Mouse (Mus musculus): ENCODE results near the gene Prkcb.

Gene Prkcb

GRCm38 (mm10) chr7:122459203-122459965 lies 170.8 kb downstream of the Prkcb start:
- in situ Hi-C loops (cut with MboI, MseI): no loop called here

GRCm38 (mm10) chr7:122460020-122460419 lies 171.5 kb downstream of the Prkcb start:
- in situ Hi-C loops (cut with MboI, MseI): loop anchor here (5.0 to 10.0 kb wide), 2 partner anchors 218 to 465 kb away; no protein-coding TSS in a partner anchor

GRCm38 (mm10) chr7:122465823-122466549 lies 177.4 kb downstream of the Prkcb start:
- in situ Hi-C loops (cut with MboI, MseI): loop anchor here (10.0 kb wide), 1 partner anchor 459 kb away; no protein-coding TSS in a partner anchor

GRCm38 (mm10) chr7:122466722-122467121 lies 178.2 kb downstream of the Prkcb start:
- in situ Hi-C loops (cut with MboI, MseI): loop anchor here (10.0 kb wide), 1 partner anchor 458 kb away; no protein-coding TSS in a partner anchor

GRCm38 (mm10) chr7:122467831-122468230 lies 179.3 kb downstream of the Prkcb start:
- in situ Hi-C loops (cut with MboI, MseI): loop anchor here (10.0 kb wide), 1 partner anchor 457 kb away; no protein-coding TSS in a partner anchor

- in situ Hi-C loops (cut with MboI, MseI): no loop called here
Observed at GRCm38 (mm10) chr7:122470370-122471280, 182.1 kb downstream of the Prkcb start.

DNA sequence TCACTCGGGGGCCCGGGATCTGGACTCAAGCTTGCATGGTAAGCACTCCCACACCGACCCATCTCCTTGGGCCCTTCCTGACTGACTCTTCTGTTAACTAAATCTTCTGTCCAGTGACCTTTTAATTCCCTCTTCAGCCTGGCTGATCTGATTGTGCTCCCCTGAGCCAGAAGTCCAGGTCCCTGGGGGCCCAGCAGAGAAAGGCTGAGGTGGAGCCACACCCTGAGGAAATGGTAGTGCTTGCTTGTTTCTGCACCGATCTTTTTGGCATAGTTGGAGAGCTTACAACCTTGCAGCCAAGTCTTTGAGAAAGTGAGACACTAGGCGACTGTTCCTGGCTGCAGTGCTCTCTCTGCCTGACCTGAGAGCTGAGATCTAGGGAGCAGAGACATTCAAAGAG lies 183.7 kb downstream of the Prkcb start:
- in situ Hi-C loops (cut with MboI, MseI): no loop called here

- in situ Hi-C loops (cut with MboI, MseI): loop anchor here (5.0 kb wide), 1 partner anchor 432 kb away; no protein-coding TSS in a partner anchor
Observed at GRCm38 (mm10) chr7:122475038-122475437, 186.5 kb downstream of the Prkcb start.

- in situ Hi-C loops (cut with MboI, MseI): loop anchor here (5.0 kb wide), 1 partner anchor 431 kb away; no protein-coding TSS in a partner anchor
Observed at GRCm38 (mm10) chr7:122476697-122477096, 188.1 kb downstream of the Prkcb start.

DNA sequence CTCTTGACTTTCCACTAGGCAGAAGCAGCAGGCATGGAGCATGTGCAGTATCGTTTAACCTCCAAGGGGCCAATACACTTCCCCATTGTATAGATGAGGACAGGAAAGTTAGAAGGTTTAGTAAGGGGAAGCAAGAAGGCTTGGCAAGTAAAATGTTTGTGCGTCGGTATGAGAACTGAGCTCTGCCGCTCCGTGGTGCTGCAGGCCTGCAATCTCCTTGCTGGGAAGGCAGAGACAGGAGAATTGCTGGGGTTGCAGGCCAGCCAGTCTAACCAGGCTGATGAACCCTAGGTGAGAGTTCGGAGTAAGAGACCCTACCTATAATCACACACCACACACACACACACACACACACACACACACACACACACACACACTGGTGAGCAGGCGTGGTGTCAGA lies 188.6 kb downstream of the Prkcb start:
- in situ Hi-C loops (cut with MboI, MseI): loop anchor here (5.0 kb wide), 1 partner anchor 430 kb away; no protein-coding TSS in a partner anchor

- in situ Hi-C loops (cut with MboI, MseI): loop anchor here (5.0 kb wide), 1 partner anchor 429 kb away; no protein-coding TSS in a partner anchor
Observed at GRCm38 (mm10) chr7:122477566-122478564, 189.3 kb downstream of the Prkcb start.

GRCm38 (mm10) chr7:122483949-122484348 lies 195.4 kb downstream of the Prkcb start:
- in situ Hi-C loops (cut with MboI, MseI): no loop called here

GRCm38 (mm10) chr7:122487929-122488571 lies 199.5 kb downstream of the Prkcb start:
- in situ Hi-C loops (cut with MboI, MseI): no loop called here

DNA sequence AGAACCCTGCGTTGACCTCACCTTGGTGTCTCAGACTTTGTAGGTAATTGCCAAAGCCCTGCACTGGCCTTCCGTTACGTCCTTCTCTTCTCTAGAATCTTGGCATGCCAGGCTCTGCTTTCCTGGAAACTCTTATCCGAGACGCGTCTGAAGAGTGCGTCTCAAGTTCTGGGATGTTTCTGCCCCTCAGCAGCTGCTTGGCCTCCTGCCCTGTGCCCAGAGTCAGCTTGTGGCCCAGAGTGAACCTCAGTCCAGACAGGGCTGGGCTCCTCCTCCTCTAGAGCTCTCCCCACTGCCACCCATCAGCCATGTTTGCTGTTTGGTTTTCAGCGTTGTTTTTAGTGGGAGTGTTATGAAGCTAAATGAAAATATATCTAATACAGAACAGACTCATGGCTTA lies 203.5 kb downstream of the Prkcb start:
- in situ Hi-C loops (cut with MboI, MseI): no loop called here

GRCm38 (mm10) chr7:122492936-122493335 lies 204.4 kb downstream of the Prkcb start:
- in situ Hi-C loops (cut with MboI, MseI): no loop called here

DNA sequence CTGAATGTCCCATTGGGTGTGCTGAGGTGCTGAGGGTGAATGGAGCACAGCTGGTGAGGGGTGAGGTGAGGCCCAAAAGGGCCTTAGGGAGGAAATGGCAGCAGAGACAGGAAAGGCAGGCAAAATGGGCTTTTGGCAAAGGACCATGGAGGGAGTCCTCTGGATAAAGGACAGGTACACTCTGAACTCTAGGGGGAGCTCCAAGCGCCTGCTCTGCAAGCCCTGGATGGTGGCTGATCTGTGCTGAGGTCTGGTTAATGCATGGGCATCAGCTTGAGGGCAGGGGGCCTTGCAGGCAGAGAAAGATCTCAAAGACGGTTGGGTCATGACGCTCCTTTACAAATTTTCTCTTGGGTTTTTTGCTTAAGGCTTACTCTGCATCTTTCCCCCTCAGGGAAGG lies 205.5 kb downstream of the Prkcb start:
- in situ Hi-C loops (cut with MboI, MseI): no loop called here

- in situ Hi-C loops (cut with MboI, MseI): no loop called here
Observed at GRCm38 (mm10) chr7:122497516-122497915, 209.0 kb downstream of the Prkcb start.

DNA sequence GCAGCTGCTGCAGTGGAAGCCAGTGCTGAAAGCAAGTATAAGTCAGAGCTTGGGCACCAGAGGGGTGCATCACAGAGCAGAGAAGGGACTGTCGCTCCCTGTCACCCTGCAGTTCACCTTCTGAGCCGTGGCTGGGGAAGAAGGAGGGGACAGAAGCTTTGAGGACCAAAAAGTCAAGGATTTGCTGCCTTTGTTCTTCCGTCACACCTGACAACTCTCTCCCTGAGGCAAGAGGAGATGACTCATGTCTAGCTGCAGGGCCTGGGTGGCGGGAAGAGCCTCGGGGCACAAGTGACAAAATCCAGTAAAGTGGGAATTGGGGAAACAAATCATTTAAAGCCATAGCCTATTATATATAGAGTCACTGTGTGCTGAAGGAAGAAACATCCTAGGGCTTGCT lies 209.9 kb downstream of the Prkcb start:
- in situ Hi-C loops (cut with MboI, MseI): no loop called here

DNA sequence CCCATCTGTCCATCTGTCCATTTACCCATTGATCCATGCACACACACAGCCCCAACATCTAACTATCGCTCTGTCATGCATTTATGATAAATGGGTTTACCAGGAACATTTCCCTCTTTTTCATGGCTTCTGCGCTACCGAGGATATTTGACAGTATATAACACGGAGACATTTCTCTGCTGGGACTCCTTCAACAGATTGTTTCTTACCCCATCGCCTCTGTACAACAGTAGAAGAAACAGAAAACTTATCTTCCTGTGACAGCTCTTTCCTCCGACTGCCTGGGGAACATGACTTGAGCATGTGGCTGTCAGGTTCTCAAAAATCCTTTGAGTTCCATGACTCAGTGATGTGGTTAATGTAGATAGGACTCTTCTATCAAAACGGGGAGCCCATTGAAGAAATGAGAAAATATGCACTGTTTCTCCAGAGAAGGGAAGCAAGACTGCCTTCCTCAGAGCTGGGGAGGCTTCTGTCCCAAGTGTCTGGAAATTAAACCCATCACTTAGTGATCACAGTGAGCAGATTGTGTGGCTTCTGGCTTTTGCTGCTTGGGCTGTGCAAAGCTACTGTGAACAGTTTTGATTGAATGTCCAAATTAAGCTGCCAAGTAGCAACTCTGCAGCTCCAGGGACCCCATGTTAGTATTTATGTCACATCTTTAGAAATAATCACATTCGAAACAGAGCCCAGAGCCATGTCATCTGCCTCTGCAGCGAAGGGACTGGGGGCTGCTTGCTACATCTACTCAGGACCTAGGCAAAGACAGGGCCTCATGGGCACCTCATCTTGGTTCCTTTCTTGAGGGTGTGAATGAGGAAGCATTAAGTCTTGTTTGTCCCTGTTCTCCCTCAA lies 211.4 kb downstream of the Prkcb start:
- in situ Hi-C loops (cut with MboI, MseI): no loop called here
